Mouse (Mus musculus): ENCODE data around the gene Gna14.

DNA sequence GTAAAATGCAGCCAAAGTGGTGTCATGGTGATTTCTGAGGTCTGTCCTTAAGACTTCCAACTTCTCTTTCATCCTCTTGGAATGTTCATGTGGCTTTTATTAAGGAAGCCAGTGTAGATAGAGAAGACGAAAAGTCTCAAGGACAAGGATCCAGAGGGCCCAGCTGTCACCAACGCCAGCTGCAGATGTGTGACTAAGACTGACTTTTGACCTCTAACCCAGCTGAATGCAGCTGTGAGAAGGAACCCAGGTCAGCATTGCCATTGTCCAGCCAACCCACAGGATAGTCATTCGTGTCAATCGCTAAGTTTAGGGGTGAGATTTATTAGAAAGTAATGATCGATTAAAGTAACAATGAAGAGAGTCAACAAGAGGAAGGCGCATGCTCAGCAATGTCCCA is 32.5 kb upstream of the Gna14 start:
- no peak for TF ChIP-seq CTCF (IDR thresholded peaks at IDR 0.05; ENCODE audit: insufficient read depth, low read depth, low read length)
- no peak for TF ChIP-seq POLR2A (IDR thresholded peaks at IDR 0.05; ENCODE audit: insufficient read depth, low read depth, low read length)

All from olfactory bulb, adult 2 months (tissue).